Mouse (Mus musculus) E14TG2a.4 (cell line): ENCODE measurements around the gene Lpar5.

Experiments used
- H3K27me3 ChIP-seq: 2 replicates; pipeline ENCODE4 v1.6.1; 2014; ENCODE audit warnings: low read length, control low read depth; ENCODE audit not compliant: insufficient read depth
- H3K36me3 ChIP-seq: 2 replicates; pipeline ENCODE4 v1.6.1; 2014; ENCODE audit warnings: low read length, control low read depth; ENCODE audit not compliant: insufficient read depth
- H3K4me1 ChIP-seq: replicated peaks from 2 replicates; pipeline ENCODE4 v1.6.1; 2014; ENCODE audit warnings: low read depth, low read length, control low read depth
- H3K4me3 ChIP-seq: replicated peaks from 2 replicates; pipeline ENCODE4 v1.5.1; 2014; ENCODE audit warnings: mild to moderate bottlenecking, low read length
- H3K9me3 ChIP-seq: 2 replicates; pipeline ENCODE4 v1.6.1; 2014; ENCODE audit warnings: low read length, control low read depth
- CTCF ChIP-seq: conservative IDR thresholded peaks from 2 replicates; pipeline ENCODE4 v1.5.1; 2014; ENCODE audit warnings: low read length
- NANOG ChIP-seq: IDR thresholded peaks from 2 replicates; pipeline ENCODE4 v1.6.1; 2014; ENCODE audit warnings: borderline replicate concordance, low read length, mixed read lengths
- POU5F1 ChIP-seq: IDR thresholded peaks from 2 replicates; pipeline ENCODE4 v1.6.1; 2014; ENCODE audit warnings: low read length, borderline replicate concordance

Lpar5 gene

DNA sequence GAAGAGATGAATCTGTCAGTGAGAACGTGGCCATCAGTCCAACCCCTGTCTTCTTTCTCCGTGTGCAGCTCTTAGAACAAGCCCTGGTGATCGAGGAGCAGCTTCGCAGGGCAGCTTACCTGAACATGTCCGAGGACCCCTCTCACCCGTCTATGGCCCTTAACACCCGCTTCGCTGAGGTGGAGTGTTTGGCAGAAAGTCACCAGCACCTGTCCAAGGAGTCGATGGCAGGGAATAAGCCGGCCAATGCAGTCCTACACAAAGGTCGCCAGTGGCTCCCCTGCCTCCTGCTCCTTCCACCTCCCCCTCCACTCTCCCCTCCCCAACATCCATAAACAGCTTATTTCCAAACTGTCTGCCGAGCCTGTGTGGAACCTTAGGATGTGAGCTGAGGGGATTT is 61.0 kb downstream of the Lpar5 start:
- H3K4me1 ChIP-seq, result peaks cover 40% of the 10 kb centered on the region
- peaks cover 79% of the 10 kb centered on the region for H3K36me3 ChIP-seq
- H3K27me3 ChIP-seq, result no peaks in the 10 kb centered on the region
- TF ChIP-seq CTCF (no peak), NANOG (no peak), POU5F1 (no peak)
- H3K9me3 ChIP-seq, result no peaks in the 10 kb centered on the region
- H3K4me3 ChIP-seq, result no peak overlapping the region

DNA sequence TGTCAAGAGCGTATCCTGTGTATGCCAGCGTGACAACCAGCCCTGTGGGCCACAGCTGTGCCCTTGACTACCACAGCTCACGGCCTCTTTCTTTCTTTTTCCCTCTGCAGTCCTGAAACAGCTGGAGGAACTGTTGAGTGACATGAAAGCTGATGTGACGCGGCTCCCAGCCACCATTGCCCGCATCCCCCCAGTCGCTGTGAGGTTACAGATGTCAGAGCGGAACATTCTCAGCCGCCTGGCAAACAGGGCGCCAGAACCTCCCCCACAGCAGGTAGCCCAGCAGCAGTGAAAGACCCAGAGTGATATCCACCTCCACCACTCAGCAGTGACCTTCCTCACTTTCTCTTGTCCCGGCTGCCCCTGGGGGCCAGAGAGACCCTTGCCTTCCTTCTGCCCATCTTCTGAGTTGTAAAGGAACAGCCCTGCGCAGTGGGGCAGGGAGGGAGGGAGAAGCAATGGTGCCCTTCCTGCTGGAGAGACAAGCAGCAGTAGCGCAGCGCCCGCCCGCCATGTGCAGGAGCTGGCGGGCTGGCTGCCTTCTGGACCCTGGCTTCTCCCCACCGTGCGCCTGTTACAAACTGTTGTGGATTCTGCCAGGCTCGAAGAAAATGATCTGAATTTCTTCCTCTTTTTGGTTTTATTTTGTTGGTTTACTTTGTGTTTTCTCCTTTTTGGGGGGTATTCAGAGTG is 62.1 kb downstream of the Lpar5 start:
- peaks cover 79% of the 10 kb centered on the region for H3K36me3 ChIP-seq
- peaks cover 50% of the 10 kb centered on the region for H3K4me1 ChIP-seq
- H3K4me3 ChIP-seq, result peak overlapping the region; percentile 67
- TF ChIP-seq NANOG, result no peak
- no peak for TF ChIP-seq CTCF
- no peak for TF ChIP-seq POU5F1
- no peaks in the 10 kb centered on the region for H3K27me3 ChIP-seq
- no peaks in the 10 kb centered on the region for H3K9me3 ChIP-seq

DNA sequence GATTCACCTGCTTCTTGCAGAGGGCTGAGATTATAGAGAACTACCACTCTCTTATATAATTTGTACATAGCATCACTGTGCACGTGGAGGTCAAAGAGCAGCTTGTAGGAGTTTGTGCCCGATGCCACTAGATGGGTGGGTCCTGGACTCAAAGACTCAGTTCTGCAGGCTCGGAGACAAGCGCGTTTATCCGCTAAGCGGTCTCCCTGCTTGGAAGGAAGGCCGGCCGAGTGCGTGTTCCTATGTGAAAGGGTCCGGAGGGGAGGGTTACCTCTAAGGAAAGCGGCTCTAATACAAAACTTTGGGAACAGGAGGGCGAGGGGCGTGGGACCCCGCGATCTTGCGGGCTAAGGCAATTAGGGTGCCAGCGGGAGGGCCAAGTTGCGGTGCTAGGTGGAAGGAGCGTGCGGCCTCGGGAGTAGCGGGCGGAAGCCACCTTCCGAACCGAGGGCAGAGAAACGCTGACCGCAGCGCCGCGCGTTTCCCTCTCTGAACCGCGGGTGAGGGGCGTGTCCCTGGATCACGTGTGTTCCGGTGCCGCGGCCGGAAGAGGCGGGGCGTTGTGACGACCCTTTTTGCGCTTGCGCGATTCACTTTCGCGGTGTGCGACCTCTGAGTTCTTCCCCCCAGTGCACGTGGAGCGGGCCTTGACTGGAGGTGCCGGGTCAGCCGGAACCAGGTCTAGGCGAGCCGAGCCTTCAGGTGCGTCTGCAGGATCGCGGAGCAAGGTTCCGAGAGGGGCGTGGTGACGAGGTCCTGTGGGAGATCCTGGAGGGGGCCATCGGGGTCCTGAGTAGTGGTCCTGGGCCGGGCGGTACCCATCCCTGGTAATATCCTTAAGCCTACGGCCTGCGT is 63.8 kb downstream of the Lpar5 start, which contains the start of gene Nop2:
Gene Nop2, plus strand, starts transcription at position 608 of the 855 bp plus-strand sequence.
- Histone ChIP-seq H3K4me3 (peak within 1 kb of the TSS; percentile 98), H3K27me3 (no peaks in the 10 kb centered on the region), H3K4me1 (peaks cover 67% of the 10 kb centered on the region), H3K9me3 (no peaks in the 10 kb centered on the region), H3K36me3 (peaks cover 79% of the 10 kb centered on the region)
- TF ChIP-seq POU5F1, result no peak
- no peak for TF ChIP-seq NANOG
- TF ChIP-seq CTCF, result no peak
